In the genomic region with DNA sequence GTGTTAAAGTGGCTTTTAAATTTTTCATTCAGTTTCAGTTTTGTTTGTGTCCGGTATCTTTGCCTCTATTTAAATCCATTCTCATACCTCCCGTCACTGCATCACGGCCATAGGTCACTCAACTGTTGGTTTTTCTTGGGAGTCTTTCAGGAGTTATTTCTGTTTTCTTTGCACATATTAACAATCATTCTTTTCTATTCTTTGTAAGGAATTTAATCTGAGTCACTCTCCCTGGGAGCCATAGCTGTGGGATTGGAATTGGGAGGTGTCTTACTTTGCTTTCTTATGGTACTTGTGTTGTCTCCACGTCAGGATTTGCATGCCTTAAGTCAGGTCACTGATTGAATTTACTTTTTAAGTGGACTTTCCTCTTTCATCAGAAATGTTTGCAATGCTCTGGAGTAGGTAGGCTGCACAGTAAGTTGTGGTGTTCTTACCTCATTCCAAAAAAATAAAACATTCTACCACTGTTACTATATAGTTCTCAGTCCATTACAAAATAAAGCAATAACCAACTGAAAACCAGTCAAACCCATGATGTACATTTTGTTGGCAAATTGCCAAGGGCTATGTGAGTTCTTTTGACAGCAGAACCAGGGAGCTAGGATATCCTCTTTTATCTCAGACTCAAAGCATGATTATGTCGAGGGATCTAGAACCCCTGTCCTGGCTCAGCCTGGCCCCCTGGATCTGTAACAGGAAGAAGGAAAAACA, we compare ENCODE assay signal across 27 mouse cellular contexts.
A peak's percentile ranks its signal among the peaks of the same experiment; 100 is the strongest.
DNase-seq lines count a peak whose midpoint lies in the region; ATAC-seq and TF ChIP-seq lines count a peak whose summit lies in the region.
"Had no signal": no experiment of that assay in that cellular context is flagged by ENCODE, and none has a peak within 500 bp of the region (broad histone marks: within the 10 kb centered on the region; RNA-seq: fewer than 3 reads in every experiment).

No protein-coding gene starts in this region.

- H3K4me3 ChIP-seq in embryonic facial prominence, embryonic 11.5 days (ENCODE audit: low read depth, low read length) = no peak overlapping the region
- no peak overlapping the region for H3K4me3 ChIP-seq in embryonic facial prominence, embryonic 10.5 days
- H3K4me3 ChIP-seq in hindbrain, postnatal 0 days (ENCODE audit: low read length) = no peak overlapping the region
- no peak overlapping the region for H3K4me3 ChIP-seq in hindbrain, embryonic 12.5 days
- H3K4me3 ChIP-seq: forebrain, embryonic 10.5 days; gastrocnemius, adult 2 months; heart, embryonic 13.5 days; limb, embryonic 12.5 days; liver, embryonic 15.5 days; lung, embryonic 15.5 days; stomach, embryonic 15.5 days had no signal

- ATAC-seq in embryonic facial prominence, embryonic 11.5 days (replicated peaks; ENCODE audit: insufficient number of reproducible peaks, low FRiP score, low TSS enrichment, low read depth) = no peak
- ATAC-seq in hindbrain, postnatal 0 days = no peak
- no peak for ATAC-seq in hindbrain, embryonic 12.5 days (ENCODE audit: low FRiP score)
- ATAC-seq: CD4-positive, CD25-positive, alpha-beta regulatory T cell, adult 4 months; intestine, embryonic 16.5 days; midbrain, embryonic 16.5 days had no signal

- H3K27me3 ChIP-seq in embryonic facial prominence, embryonic 11.5 days (ENCODE audit: control insufficient read depth, insufficient read depth, low read length) = no peaks in the 10 kb centered on the region
- no peaks in the 10 kb centered on the region for H3K27me3 ChIP-seq in embryonic facial prominence, embryonic 10.5 days (replicated peaks; ENCODE audit: low read depth, poor library complexity, severe bottlenecking)
- no peaks in the 10 kb centered on the region for H3K27me3 ChIP-seq in hindbrain, postnatal 0 days (ENCODE audit: insufficient read depth, low read length)
- H3K27me3 ChIP-seq in hindbrain, embryonic 12.5 days = no peaks in the 10 kb centered on the region
- H3K27me3 ChIP-seq: heart, embryonic 13.5 days; limb, embryonic 12.5 days; liver, embryonic 15.5 days; lung, embryonic 15.5 days; stomach, embryonic 15.5 days had no signal

- no peak for TF ChIP-seq CTCF in hindbrain, postnatal 0 days (IDR thresholded peaks at IDR 0.05; ENCODE audit: low read depth)

- no peak overlapping the region for H3K27ac ChIP-seq in embryonic facial prominence, embryonic 11.5 days (replicated peaks; ENCODE audit: low read depth, low read length)
- H3K27ac ChIP-seq in embryonic facial prominence, embryonic 10.5 days (replicated peaks) = no peak overlapping the region
- H3K27ac ChIP-seq in hindbrain, postnatal 0 days = no peak overlapping the region
- no peak overlapping the region for H3K27ac ChIP-seq in hindbrain, embryonic 12.5 days
- H3K27ac ChIP-seq: forebrain, embryonic 10.5 days; gastrocnemius, adult 2 months; heart, embryonic 13.5 days; kidney, postnatal 0 days; limb, embryonic 12.5 days; liver, embryonic 15.5 days; lung, embryonic 15.5 days; macrophage; stomach, embryonic 15.5 days had no signal

- DNase-seq in embryonic facial prominence, embryonic 11.5 days (ENCODE audit: low spot score) = peak; percentile 7
- DNase-seq in embryonic facial prominence, embryonic 10.5 days (ENCODE audit: low spot score) = no peak
- DNase-seq in hindbrain, postnatal 0 days (ENCODE audit: low spot score) = peak; percentile 37
- DNase-seq in 3T3-L1 (ENCODE audit: low read depth, low spot score) = peak; percentile 74
- peak; percentile 17 for DNase-seq in adipocyte (ENCODE audit: low spot score)
- no peak for DNase-seq in left cerebral cortex, adult 18-20 months (ENCODE audit: low spot score in 2 of 2)
- no peak for DNase-seq in kidney, postnatal 4 days
- DNase-seq: adrenal gland, postnatal 25 days; cerebellum, adult 11-12 months; cerebellum, adult 9-11 months; gastrocnemius, adult 2 months; heart, postnatal 10 days; kidney, adult 8-10 months; layer of hippocampus, adult 9-11 months; right cerebral cortex, postnatal 25 days had no signal

- no peak overlapping the region for H3K9ac ChIP-seq in embryonic facial prominence, embryonic 11.5 days (replicated peaks; ENCODE audit: low read length)
- no peak overlapping the region for H3K9ac ChIP-seq in hindbrain, postnatal 0 days (replicated peaks; ENCODE audit: low read length)
- H3K9ac ChIP-seq in hindbrain, embryonic 12.5 days = no peak overlapping the region
- H3K9ac ChIP-seq: heart, embryonic 13.5 days; limb, embryonic 12.5 days; liver, embryonic 15.5 days; lung, embryonic 15.5 days; stomach, embryonic 15.5 days had no signal

- WGBS in embryonic facial prominence, embryonic 11.5 days = 73% methylated on average over 5 of the region's 5 CpGs
- 80% methylated on average over 5 of the region's 5 CpGs for WGBS in embryonic facial prominence, embryonic 10.5 days
- 54% methylated on average over 5 of the region's 5 CpGs for WGBS in hindbrain, postnatal 0 days
- 70% methylated on average over 5 of the region's 5 CpGs for WGBS in hindbrain, embryonic 12.5 days

- no peaks in the 10 kb centered on the region for H3K36me3 ChIP-seq in embryonic facial prominence, embryonic 11.5 days (replicated peaks; ENCODE audit: control insufficient read depth, insufficient read depth, low read depth, low read length)
- peaks cover 4% of the 10 kb centered on the region; the same call in 1 of the 2 replicates for H3K36me3 ChIP-seq in embryonic facial prominence, embryonic 10.5 days (replicated peaks)
- H3K36me3 ChIP-seq in hindbrain, postnatal 0 days (ENCODE audit: insufficient read depth, low read length) = no peaks in the 10 kb centered on the region
- no peaks in the 10 kb centered on the region for H3K36me3 ChIP-seq in hindbrain, embryonic 12.5 days
- H3K36me3 ChIP-seq: heart, embryonic 13.5 days; limb, embryonic 12.5 days; liver, embryonic 15.5 days; lung, embryonic 15.5 days; stomach, embryonic 15.5 days had no signal

- H3K9me3 ChIP-seq in embryonic facial prominence, embryonic 11.5 days (replicated peaks; ENCODE audit: control insufficient read depth, low read length) = no peaks in the 10 kb centered on the region
- no peaks in the 10 kb centered on the region for H3K9me3 ChIP-seq in embryonic facial prominence, embryonic 10.5 days
- no peaks in the 10 kb centered on the region for H3K9me3 ChIP-seq in hindbrain, postnatal 0 days (ENCODE audit: low read length)
- no peaks in the 10 kb centered on the region for H3K9me3 ChIP-seq in hindbrain, embryonic 12.5 days (replicated peaks)
- H3K9me3 ChIP-seq: forebrain, embryonic 10.5 days; heart, embryonic 13.5 days; limb, embryonic 12.5 days; liver, embryonic 15.5 days; lung, embryonic 15.5 days; stomach, embryonic 15.5 days had no signal

- no peaks in the 10 kb centered on the region for H3K4me1 ChIP-seq in embryonic facial prominence, embryonic 11.5 days (ENCODE audit: control insufficient read depth, insufficient read depth, low read length)
- no peaks in the 10 kb centered on the region for H3K4me1 ChIP-seq in embryonic facial prominence, embryonic 10.5 days
- no peaks in the 10 kb centered on the region for H3K4me1 ChIP-seq in hindbrain, postnatal 0 days (ENCODE audit: insufficient read depth, low read length)
- H3K4me1 ChIP-seq in hindbrain, embryonic 12.5 days = no peaks in the 10 kb centered on the region
- H3K4me1 ChIP-seq: limb, embryonic 12.5 days; liver, embryonic 15.5 days; stomach, embryonic 15.5 days had no signal

- no peak overlapping the region for H3K4me2 ChIP-seq in embryonic facial prominence, embryonic 11.5 days (ENCODE audit: low read depth, low read length)
- H3K4me2 ChIP-seq in hindbrain, postnatal 0 days (ENCODE audit: low read depth, low read length) = no peak overlapping the region
- H3K4me2 ChIP-seq in hindbrain, embryonic 12.5 days (replicated peaks) = no peak overlapping the region
- H3K4me2 ChIP-seq: heart, embryonic 13.5 days; limb, embryonic 12.5 days; liver, embryonic 15.5 days; lung, embryonic 15.5 days; stomach, embryonic 15.5 days had no signal

Comparison
In these comparisons a context has a peak if more than half of its experiments do, and no peak if none do; other contexts are left out.
1. DNase-seq: peak in embryonic facial prominence, embryonic 11.5 days (single experiment), hindbrain, postnatal 0 days (single experiment), 3T3-L1 (single experiment) and adipocyte (single experiment); none in embryonic facial prominence, embryonic 10.5 days (single experiment), left cerebral cortex, adult 18-20 months (0 of 2) and kidney, postnatal 4 days (0 of 2).